Mouse (Mus musculus) liver, embryonic 16.5 days (tissue): ENCODE results near the gene Nrsn2. TPM values are rescaled to one million over a fixed set of nuclear protein-coding genes. Genes with fewer than 3 reads are reported as not detected.
A peak's percentile ranks its signal among the peaks of the same experiment; 100 is the strongest.

ENCODE experiments used
- ATAC-seq: fragments of 200-750 bp; cut with Nextera tagmentation; 2 replicates; pipeline ENCODE4 v1.8.0; 2017; ENCODE audit warnings: low read depth, mild to moderate bottlenecking, moderate number of reproducible peaks, moderate library complexity
- H3K27ac ChIP-seq: fragments of 300-500 bp; sonication (generic); 2 replicates; pipeline ENCODE4 v1.5.1; 2014; ENCODE audit warnings: mild to moderate bottlenecking, low read length
- H3K27me3 ChIP-seq: fragments of 300-500 bp; sonication (generic); 2 replicates; pipeline ENCODE4 v1.6.1; 2014; ENCODE audit warnings: low read depth, low read length, mixed read lengths; ENCODE audit not compliant: control insufficient read depth, insufficient read depth
- H3K36me3 ChIP-seq: fragments of 300-500 bp; sonication (generic); 2 replicates; pipeline ENCODE4 v1.6.1; 2014; ENCODE audit warnings: mild to moderate bottlenecking; ENCODE audit not compliant: control insufficient read depth, insufficient read depth
- H3K4me1 ChIP-seq: fragments of 300-500 bp; sonication (generic); 2 replicates; pipeline ENCODE4 v1.6.1; 2014; ENCODE audit warnings: low read depth, low read length, mixed read lengths; ENCODE audit not compliant: control insufficient read depth
- H3K4me2 ChIP-seq: fragments of 300-500 bp; sonication (generic); 2 replicates; pipeline ENCODE4 v1.6.1; 2014; ENCODE audit warnings: low read depth, low read length, mixed read lengths
- H3K4me3 ChIP-seq: fragments of 300-500 bp; sonication (generic); 2 replicates; pipeline ENCODE4 v1.5.1; 2014; ENCODE audit warnings: low read depth, mild to moderate bottlenecking, low read length
- H3K9ac ChIP-seq: fragments of 300-500 bp; sonication (generic); 2 replicates; pipeline ENCODE4 v1.6.1; 2014; ENCODE audit warnings: low read depth, low read length
- H3K9me3 ChIP-seq: fragments of 300-500 bp; sonication (generic); replicated peaks from 2 replicates; pipeline ENCODE4 v1.6.1; 2016; ENCODE audit warnings: low read length; ENCODE audit not compliant: control insufficient read depth
- WGBS: fragments of 180-500 bp; shearing (Covaris S2); extraction: QIAGEN DNeasy Blood & Tissue Kit; methylation state at CpG from one replicate; pipeline ENCODE4 v1.1.7; 2014; ENCODE audit not compliant: insufficient replicate concordance; 5-methylcytosine and 5-hydroxymethylcytosine counted together
- polyA plus RNA-seq: library from polyadenylated mRNA; unstranded; fragments of >200 nt; fragmentation: Nextera tagmentation; extraction: Ambion mirVana; gene quantifications from 2 replicates; pipeline ENCODE4 v1.2.1, GENCODE M21; 2015

Gene Nrsn2
- not detected in 2 replicates for polyA plus RNA-seq

DNA sequence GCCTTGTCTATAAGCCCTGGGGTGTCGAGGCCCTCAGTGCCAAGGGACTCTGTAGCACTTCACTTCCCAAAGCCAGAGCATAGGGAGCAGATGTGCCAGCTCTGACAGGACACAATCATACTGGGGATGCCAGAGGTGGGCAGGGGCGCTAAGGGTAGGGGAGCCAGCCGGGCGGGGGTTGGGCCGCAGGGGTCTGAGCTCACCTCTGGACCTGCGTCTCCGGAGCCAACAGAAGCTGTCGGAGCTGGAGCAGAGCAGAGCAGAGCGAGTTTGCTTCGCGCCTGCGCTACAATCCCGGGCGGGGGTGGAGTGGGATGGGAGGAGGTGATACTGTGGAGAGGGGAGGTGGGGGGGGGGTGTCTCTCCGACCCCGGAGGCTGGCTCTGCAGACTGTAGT, at the start of gene Nrsn2:
TSS of gene Nrsn2 (minus strand) at position 294 of the 397 bp plus-strand sequence.
- H3K27me3 ChIP-seq: peaks cover 31% of the 10 kb centered on the region
- H3K27ac ChIP-seq: no peak within 1 kb of the TSS
- H3K9me3 ChIP-seq: no peaks in the 10 kb centered on the region
- no peaks in the 10 kb centered on the region for H3K36me3 ChIP-seq
- H3K4me1 ChIP-seq: peaks cover 3% of the 10 kb centered on the region; the same call in 1 of the 2 replicates
- WGBS: 8% methylated on average over 16 of the region's 16 CpGs
- no peak for ATAC-seq
- H3K9ac ChIP-seq: no peak within 1 kb of the TSS
- H3K4me3 ChIP-seq: no peak within 1 kb of the TSS
- no peak within 1 kb of the TSS for H3K4me2 ChIP-seq

DNA sequence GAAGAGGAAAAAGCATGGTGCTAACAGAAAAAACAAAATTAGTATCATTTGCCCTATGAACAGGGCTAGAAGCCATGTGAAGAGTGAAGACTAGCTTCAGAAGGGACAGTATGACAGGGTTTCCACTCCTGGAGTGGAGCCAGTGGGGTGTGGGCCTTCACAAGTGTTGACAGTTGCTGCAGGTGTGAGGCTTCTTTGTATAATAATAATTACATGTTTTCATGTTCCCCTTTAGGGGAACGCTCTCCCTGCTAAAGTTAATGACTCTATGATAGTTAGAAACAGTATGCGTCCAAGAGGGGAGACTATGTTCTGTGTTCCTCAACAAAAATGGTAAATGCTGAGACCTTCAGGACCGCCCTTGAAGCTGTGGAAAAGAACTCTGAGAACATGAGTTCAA, 39.3 kb upstream of the Nrsn2 start:
- H3K4me3 ChIP-seq: no peak overlapping the region
- peaks cover 3% of the 10 kb centered on the region for H3K9me3 ChIP-seq
- no peak overlapping the region; the same call in 1 of the 2 replicates for H3K4me2 ChIP-seq
- H3K36me3 ChIP-seq: no peaks in the 10 kb centered on the region
- peaks cover 31% of the 10 kb centered on the region for H3K4me1 ChIP-seq
- no peak for ATAC-seq
- no peak overlapping the region for H3K9ac ChIP-seq
- no peak overlapping the region for H3K27ac ChIP-seq
- no peaks in the 10 kb centered on the region for H3K27me3 ChIP-seq
- 94% methylated on average over 3 of the region's 3 CpGs for WGBS

DNA sequence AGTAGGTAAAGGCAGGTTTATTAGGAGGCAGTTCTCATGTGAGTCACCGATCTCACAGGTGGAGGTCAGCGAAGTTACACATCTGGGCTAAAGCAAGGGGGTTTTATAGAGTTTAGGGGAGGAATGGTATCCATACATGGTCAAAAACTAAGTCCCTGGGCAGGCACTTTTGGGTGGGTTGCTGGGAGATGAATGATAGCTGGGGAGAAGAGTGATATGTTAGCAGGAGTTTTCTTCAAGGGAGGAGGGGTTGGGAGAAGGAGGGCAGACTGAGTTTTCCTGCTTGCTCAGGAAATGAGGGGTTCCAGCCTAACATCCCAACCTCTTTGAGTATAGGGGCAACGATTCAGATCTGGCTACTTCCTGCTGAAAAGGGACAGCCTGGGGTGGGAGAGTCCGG, 38.8 kb upstream of the Nrsn2 start, which contains the start of gene 6820408C15Rik:
TSS of gene 6820408C15Rik (plus strand) at position 301 of the 400 bp plus-strand sequence.
- Histone ChIP-seq H3K9ac (peak within 1 kb of the TSS; percentile 97), H3K36me3 (no peaks in the 10 kb centered on the region), H3K27me3 (no peaks in the 10 kb centered on the region), H3K4me1 (peaks cover 34% of the 10 kb centered on the region), H3K4me2 (peak within 1 kb of the TSS; percentile 90), H3K4me3 (peak within 1 kb of the TSS; percentile 96), H3K27ac (peak within 1 kb of the TSS; percentile 89), H3K9me3 (peaks cover 3% of the 10 kb centered on the region)
- ATAC-seq: no peak
- WGBS: 29% methylated on average over 4 of the region's 4 CpGs

DNA sequence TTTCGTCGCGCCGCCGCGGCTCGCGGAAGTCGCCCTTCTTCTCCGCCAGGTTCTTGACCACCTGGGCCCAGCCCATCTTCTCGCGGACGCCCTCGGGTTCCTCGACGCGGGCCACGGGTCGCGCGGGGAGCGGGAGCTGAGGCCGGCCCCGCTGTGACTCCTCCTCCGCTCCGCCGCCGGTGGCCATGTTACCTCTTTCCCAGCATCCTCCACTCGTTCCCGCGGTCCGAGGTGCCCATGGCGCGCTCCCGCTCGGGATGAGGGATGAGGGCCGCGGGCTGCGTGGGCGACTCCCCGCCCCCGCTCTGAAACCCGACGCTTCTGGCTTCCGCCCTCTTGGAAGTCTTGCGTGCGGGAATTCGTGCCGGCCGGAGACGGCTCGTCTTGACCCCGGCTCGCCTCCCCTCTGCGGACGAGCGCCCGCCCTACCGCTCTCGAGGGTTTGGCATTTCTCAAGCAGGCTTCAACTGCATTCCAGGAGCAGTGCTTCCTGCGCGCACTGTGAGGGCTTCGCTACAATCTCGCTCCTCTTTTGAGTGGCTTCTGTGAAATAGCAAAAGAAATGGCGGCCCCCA, 38.2 kb upstream of the Nrsn2 start, which contains the start of gene Zcchc3:
TSS of gene Zcchc3 (minus strand) at position 437 of the 575 bp plus-strand sequence.
- H3K9me3 ChIP-seq: peaks cover 3% of the 10 kb centered on the region
- H3K9ac ChIP-seq: peak within 1 kb of the TSS; percentile 97
- no peaks in the 10 kb centered on the region for H3K27me3 ChIP-seq
- H3K4me1 ChIP-seq: peaks cover 34% of the 10 kb centered on the region
- peak within 1 kb of the TSS; percentile 96 for H3K4me3 ChIP-seq
- WGBS: under 1% methylated on average over 64 of the region's 65 CpGs
- H3K36me3 ChIP-seq: no peaks in the 10 kb centered on the region
- ATAC-seq: peak; percentile 77
- peak within 1 kb of the TSS; percentile 89 for H3K27ac ChIP-seq
- H3K4me2 ChIP-seq: peak within 1 kb of the TSS; percentile 90

DNA sequence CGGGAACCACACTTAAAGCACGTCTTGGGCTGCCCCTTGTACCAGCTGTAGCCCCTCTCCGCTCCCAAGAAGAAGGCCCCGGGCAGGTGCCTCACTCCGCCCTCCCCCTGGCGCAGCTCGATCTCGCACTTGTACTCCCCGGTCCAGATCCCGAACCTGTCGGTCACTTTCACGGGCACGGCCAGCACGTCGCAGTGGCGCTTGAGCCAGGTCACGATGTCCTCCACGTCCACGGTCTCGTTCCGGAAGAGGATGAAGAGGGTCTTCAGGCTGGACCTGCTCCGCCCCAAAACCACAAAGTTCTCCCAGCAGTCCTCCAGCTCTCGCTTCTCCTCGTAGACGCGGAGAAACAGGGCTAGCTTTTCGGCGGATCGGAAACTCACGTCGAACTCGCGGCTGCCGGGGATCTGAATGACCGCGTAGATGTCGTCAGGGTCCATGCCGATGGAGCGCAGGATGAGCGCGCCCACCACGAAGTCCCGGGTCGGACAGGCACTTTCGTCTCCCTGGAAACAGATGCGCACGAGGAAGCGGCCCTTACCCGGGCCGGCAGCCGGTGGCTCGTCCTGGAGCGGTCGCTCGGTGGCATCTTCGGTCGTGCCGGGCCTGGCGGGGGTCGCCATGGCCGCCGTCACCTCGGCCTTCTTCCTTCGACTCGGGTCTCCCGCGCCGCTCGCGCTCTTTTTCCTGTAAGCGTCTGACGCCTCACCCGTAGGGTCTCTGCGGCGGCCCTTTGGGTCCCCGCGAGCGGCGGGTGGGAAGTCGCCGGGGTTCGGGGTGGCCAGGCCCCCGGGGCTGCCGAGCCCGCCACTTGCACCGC, 37.5 kb upstream of the Nrsn2 start:
- Histone ChIP-seq H3K36me3 (no peaks in the 10 kb centered on the region), H3K9ac (peak overlapping the region; percentile 97), H3K9me3 (peaks cover 3% of the 10 kb centered on the region), H3K4me2 (peak overlapping the region; percentile 90), H3K27me3 (no peaks in the 10 kb centered on the region), H3K4me3 (peak overlapping the region; percentile 96), H3K27ac (peak overlapping the region; percentile 89), H3K4me1 (peaks cover 34% of the 10 kb centered on the region)
- ATAC-seq: peak; percentile 25
- under 1% methylated on average over 86 of the region's 86 CpGs for WGBS

DNA sequence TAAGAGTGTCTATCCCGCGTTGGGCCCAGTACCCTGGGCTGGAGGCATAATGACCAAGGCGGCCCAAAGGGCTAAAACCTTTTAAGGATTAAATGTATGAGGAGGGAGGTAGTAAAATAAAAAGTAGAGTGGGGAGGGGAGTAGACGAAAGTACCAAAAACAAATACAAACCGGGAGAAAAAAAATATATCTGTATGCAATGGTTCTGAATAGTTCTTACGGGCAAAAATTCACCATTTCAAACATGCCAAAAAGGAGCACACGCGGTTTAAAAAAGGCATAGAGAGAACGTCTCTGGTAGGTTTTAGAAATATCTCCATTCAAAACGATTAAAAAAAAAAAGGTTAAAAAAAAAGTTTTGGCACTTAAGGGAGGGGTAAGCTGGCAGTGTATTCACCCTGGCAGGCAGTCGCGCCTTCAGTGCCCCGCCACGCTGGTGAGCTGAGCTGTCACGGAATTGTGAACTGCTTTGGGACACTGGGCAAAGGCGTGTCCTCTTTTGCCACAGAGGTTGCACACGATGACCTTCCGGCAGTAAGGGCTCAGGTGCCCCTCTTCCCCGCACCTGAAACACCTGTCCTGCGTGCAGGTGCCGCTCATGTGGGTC, 36.8 kb upstream of the Nrsn2 start:
- WGBS: 6% methylated on average over 21 of the region's 21 CpGs
- peak overlapping the region; percentile 89 for H3K27ac ChIP-seq
- H3K4me1 ChIP-seq: peaks cover 34% of the 10 kb centered on the region
- ATAC-seq: peak; percentile 10
- no peaks in the 10 kb centered on the region for H3K27me3 ChIP-seq
- peak overlapping the region; percentile 97 for H3K9ac ChIP-seq
- H3K4me3 ChIP-seq: peak overlapping the region; percentile 96
- H3K36me3 ChIP-seq: no peaks in the 10 kb centered on the region
- H3K4me2 ChIP-seq: peak overlapping the region; percentile 90
- H3K9me3 ChIP-seq: peaks cover 3% of the 10 kb centered on the region

DNA sequence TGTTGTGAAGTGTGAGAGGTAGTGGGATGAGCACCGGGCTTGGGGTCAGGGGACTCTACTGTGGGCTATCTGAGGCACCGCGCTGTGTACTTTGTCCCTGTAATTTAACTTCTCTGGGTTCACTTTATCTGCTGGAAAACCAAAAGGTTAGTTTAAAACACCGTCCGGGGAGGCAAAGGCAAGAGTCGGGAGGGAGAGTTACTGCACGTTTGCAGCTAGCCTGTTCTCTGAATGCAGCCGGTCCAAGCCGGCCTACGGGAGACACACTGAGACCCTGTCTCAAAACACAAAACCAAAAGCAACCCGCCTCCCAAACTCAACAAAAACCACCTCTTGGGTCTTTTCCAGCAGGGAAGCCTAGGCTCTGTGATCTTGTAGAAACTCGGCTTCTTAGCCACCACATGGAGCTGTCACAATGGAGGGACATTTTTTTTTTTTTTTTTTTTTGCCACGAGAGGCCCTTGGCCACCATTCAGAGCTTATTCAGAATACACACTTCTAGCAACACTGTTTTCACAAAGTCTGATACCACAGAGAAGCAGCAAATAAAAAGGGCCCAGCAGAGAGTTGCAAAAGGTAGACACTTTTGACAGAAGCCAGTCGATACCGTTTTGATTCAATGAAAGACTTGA, 36.2 kb upstream of the Nrsn2 start:
- Histone ChIP-seq H3K4me3 (peak overlapping the region; percentile 96), H3K27me3 (no peaks in the 10 kb centered on the region), H3K27ac (peak overlapping the region; percentile 19), H3K9ac (peak overlapping the region; percentile 97; the same call in 1 of the 2 replicates), H3K4me1 (peaks cover 34% of the 10 kb centered on the region), H3K9me3 (peaks cover 3% of the 10 kb centered on the region), H3K4me2 (peak overlapping the region; percentile 90), H3K36me3 (no peaks in the 10 kb centered on the region)
- 22% methylated on average over 15 of the region's 15 CpGs for WGBS
- ATAC-seq: no peak

DNA sequence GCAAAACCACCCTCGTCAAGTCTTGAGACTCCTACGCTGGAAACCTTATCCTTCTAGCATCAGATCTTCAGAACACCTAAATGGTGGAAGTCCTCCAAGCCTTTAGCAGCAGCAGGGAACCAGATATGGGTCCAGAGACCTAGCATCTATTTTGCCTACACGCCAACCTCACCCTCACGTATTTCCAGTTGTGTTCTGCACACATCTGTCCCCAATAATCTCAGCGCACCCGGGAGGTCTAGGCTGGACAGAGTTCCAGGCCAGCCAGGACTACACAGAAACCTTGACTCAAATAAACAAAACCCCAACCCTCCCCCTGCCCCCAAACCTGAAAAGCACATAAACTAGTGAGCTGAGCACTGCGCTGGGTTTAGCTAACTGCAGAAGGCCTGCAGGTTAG, 35.0 kb upstream of the Nrsn2 start:
- Histone ChIP-seq H3K4me3 (no peak overlapping the region), H3K36me3 (no peaks in the 10 kb centered on the region), H3K4me1 (peaks cover 38% of the 10 kb centered on the region), H3K9me3 (peaks cover 3% of the 10 kb centered on the region), H3K9ac (peak overlapping the region; percentile 12; the same call in 1 of the 2 replicates), H3K4me2 (peak overlapping the region; percentile 90), H3K27ac (peak overlapping the region; percentile 2; the same call in 1 of the 2 replicates), H3K27me3 (no peaks in the 10 kb centered on the region)
- WGBS: 30% methylated on average over 7 of the region's 7 CpGs
- no peak for ATAC-seq
